Mouse (Mus musculus) MEL (cell line): ENCODE measurements around the gene Cyp2u1. TPM values are rescaled to one million over a fixed set of nuclear protein-coding genes. Genes with fewer than 3 reads are reported as not detected.

Experiments used
- DNase-seq: peaks from one replicate; pipeline ENCODE4 v3.0.0; 2011; ENCODE audit warnings: low read depth, low spot score
- H3K27ac ChIP-seq: 2 replicates; pipeline ENCODE4 v1.5.1; 2012; ENCODE audit warnings: low read depth, mild to moderate bottlenecking, control low read depth, low read length, moderate library complexity; ENCODE audit not compliant: control insufficient read depth
- H3K27me3 ChIP-seq, 2 experiments: fragments of 150-350 bp in 1 of 2; sonication (generic) in 1 of 2; 2 replicates each; pipeline ENCODE4 v1.6.1; 2012; ENCODE audit warnings: low read length in 2 of 2, mild to moderate bottlenecking in 2 of 2, improper control_type of control experiment in 1 of 2, moderate library complexity in 1 of 2; ENCODE audit not compliant: insufficient read depth in 2 of 2, control insufficient read depth in 1 of 2
- H3K36me3 ChIP-seq, 2 experiments: 2 replicates each; pipeline ENCODE4 v1.6.1; 2012 to 2014; ENCODE audit warnings: low read length in 2 of 2, improper control_type of control experiment in 1 of 2, inconsistent platforms in 1 of 2, mild to moderate bottlenecking in 1 of 2; ENCODE audit not compliant: insufficient read depth in 2 of 2, control insufficient read depth in 1 of 2
- H3K4me1 ChIP-seq, 2 experiments: fragments of 150-350 bp in 1 of 2; sonication (generic) in 1 of 2; 2 replicates each; pipeline ENCODE4 v1.6.1; 2012; ENCODE audit warnings: low read length in 2 of 2, improper control_type of control experiment in 1 of 2, mild to moderate bottlenecking in 1 of 2; ENCODE audit not compliant: insufficient read depth in 2 of 2, control insufficient read depth in 1 of 2
- H3K4me3 ChIP-seq, 2 experiments: fragments of 150-350 bp in 1 of 2; sonication (generic) in 1 of 2; 2 replicates each; pipeline ENCODE4 v1.5.1; 2012; ENCODE audit warnings: low read depth in 2 of 2, low read length in 2 of 2, mild to moderate bottlenecking in 2 of 2, moderate library complexity in 2 of 2, control low read depth in 1 of 2, improper control_type of control experiment in 1 of 2; ENCODE audit not compliant: control insufficient read depth in 1 of 2, insufficient read depth in 1 of 2
- H3K79me2 ChIP-seq: 2 replicates; pipeline ENCODE4 v1.6.1; 2012; ENCODE audit warnings: mild to moderate bottlenecking, low read length, moderate library complexity; ENCODE audit not compliant: control insufficient read depth, poor library complexity, insufficient read depth
- H3K9ac ChIP-seq: 2 replicates; pipeline ENCODE4 v1.6.1; 2012; ENCODE audit warnings: low read depth, mild to moderate bottlenecking, control low read depth, low read length, moderate library complexity; ENCODE audit not compliant: control insufficient read depth, poor library complexity, severe bottlenecking
- H3K9me3 ChIP-seq: fragments of 150-350 bp; sonication (generic); replicated peaks from 2 replicates; pipeline ENCODE4 v1.6.1; 2012; ENCODE audit warnings: mild to moderate bottlenecking, low read length, improper control_type of control experiment, moderate library complexity; ENCODE audit not compliant: insufficient read depth
- CHD1 ChIP-seq: IDR thresholded peaks from 2 replicates; pipeline ENCODE4 v1.6.1; 2012; ENCODE audit warnings: low read depth, mild to moderate bottlenecking, inconsistent platforms, low read length, improper control_type of control experiment
- CHD2 ChIP-seq: IDR thresholded peaks from 2 replicates; pipeline ENCODE4 v1.6.1; 2011; ENCODE audit warnings: low read length, improper control_type of control experiment
- E2F4 ChIP-seq: IDR thresholded peaks from 2 replicates; pipeline ENCODE4 v1.6.1; 2011; ENCODE audit warnings: low read depth, low read length, improper control_type of control experiment, borderline replicate concordance
- ELF1 ChIP-seq: IDR thresholded peaks from 2 replicates; pipeline ENCODE4 v1.6.1; 2014; ENCODE audit warnings: low read depth, mild to moderate bottlenecking, inconsistent platforms, low read length, improper control_type of control experiment, moderate library complexity
- ETS1 ChIP-seq: IDR thresholded peaks from 2 replicates; pipeline ENCODE4 v1.6.1; 2012; ENCODE audit warnings: low read depth, mild to moderate bottlenecking, inconsistent platforms, low read length, improper control_type of control experiment, moderate library complexity
- JUND ChIP-seq: IDR thresholded peaks from 2 replicates; pipeline ENCODE4 v1.6.1; 2011; ENCODE audit warnings: low read depth, mild to moderate bottlenecking, improper control_type of control experiment, low read length
- KAT2A ChIP-seq: conservative IDR thresholded peaks from 2 replicates; pipeline ENCODE4 v1.6.1; 2012; ENCODE audit warnings: low read depth, low read length, improper control_type of control experiment, inconsistent platforms
- MAFK ChIP-seq: IDR thresholded peaks from 2 replicates; pipeline ENCODE4 v1.6.1; 2011; ENCODE audit warnings: low read depth, mild to moderate bottlenecking, low read length, improper control_type of control experiment, borderline replicate concordance
- MAZ ChIP-seq: IDR thresholded peaks from 2 replicates; pipeline ENCODE4 v1.6.1; 2012; ENCODE audit warnings: low read depth, mild to moderate bottlenecking, inconsistent platforms, low read length, improper control_type of control experiment
- MEF2A ChIP-seq: IDR thresholded peaks from 2 replicates; pipeline ENCODE4 v1.6.1; 2014; ENCODE audit warnings: low read depth, mild to moderate bottlenecking, inconsistent platforms, low read length, improper control_type of control experiment; ENCODE audit not compliant: poor library complexity, insufficient replicate concordance, severe bottlenecking; ENCODE audit errors: extremely low read depth
- MXI1 ChIP-seq: IDR thresholded peaks from 2 replicates; pipeline ENCODE4 v1.6.1; 2011; ENCODE audit warnings: mild to moderate bottlenecking, low read depth, low read length, improper control_type of control experiment
- MYB ChIP-seq: IDR thresholded peaks from 2 replicates; pipeline ENCODE4 v1.6.1; 2011; ENCODE audit warnings: mild to moderate bottlenecking, low read depth, low read length, improper control_type of control experiment
- MYC ChIP-seq: IDR thresholded peaks from 2 replicates; pipeline ENCODE4 v1.6.1; 2011; ENCODE audit warnings: low read depth, mild to moderate bottlenecking, low read length, improper control_type of control experiment, moderate library complexity
- NELFE ChIP-seq: IDR thresholded peaks from 2 replicates; pipeline ENCODE4 v1.6.1; 2011; ENCODE audit warnings: low read depth, low read length, improper control_type of control experiment
- NRF1 ChIP-seq: IDR thresholded peaks from 2 replicates; pipeline ENCODE4 v1.6.1; 2014; ENCODE audit warnings: low read depth, mild to moderate bottlenecking, inconsistent platforms, low read length, improper control_type of control experiment, moderate library complexity; ENCODE audit not compliant: poor library complexity, insufficient read depth, severe bottlenecking
- POLR2A ChIP-seq, 2 experiments: IDR thresholded peaks; 2 replicates each; pipeline ENCODE4 v1.6.1; 2011 to 2012; ENCODE audit warnings: low read length in 2 of 2, mild to moderate bottlenecking in 2 of 2, control low read depth in 1 of 2, improper control_type of control experiment in 1 of 2, low read depth in 1 of 2, moderate library complexity in 1 of 2; ENCODE audit not compliant: control insufficient read depth in 1 of 2, insufficient read depth in 1 of 2, poor library complexity in 1 of 2
- RAD21 ChIP-seq: IDR thresholded peaks from 2 replicates; pipeline ENCODE4 v1.6.1; 2011; ENCODE audit warnings: mild to moderate bottlenecking, low read depth, low read length, improper control_type of control experiment
- RCOR1 ChIP-seq: IDR thresholded peaks from 2 replicates; pipeline ENCODE4 v1.6.1; 2012; ENCODE audit warnings: low read depth, mild to moderate bottlenecking, inconsistent platforms, low read length, improper control_type of control experiment
- SMC3 ChIP-seq: IDR thresholded peaks from 2 replicates; pipeline ENCODE4 v1.6.1; 2011; ENCODE audit warnings: low read depth, low read length, improper control_type of control experiment
- TAL1 ChIP-seq: IDR thresholded peaks from 2 replicates; pipeline ENCODE4 v1.6.1; 2012; ENCODE audit warnings: mild to moderate bottlenecking, inconsistent platforms, low read length, moderate library complexity, mixed read lengths
- TBP ChIP-seq: IDR thresholded peaks from 2 replicates; pipeline ENCODE4 v1.8.0; 2011; ENCODE audit warnings: low read depth, low read length, improper control_type of control experiment
- TCF12 ChIP-seq: IDR thresholded peaks from 2 replicates; pipeline ENCODE4 v1.6.1; 2014; ENCODE audit warnings: low read depth, mild to moderate bottlenecking, inconsistent platforms, low read length, improper control_type of control experiment, moderate library complexity
- USF1 ChIP-seq: IDR thresholded peaks from 2 replicates; pipeline ENCODE4 v1.6.1; 2014; ENCODE audit warnings: low read depth, mild to moderate bottlenecking, inconsistent platforms, low read length, improper control_type of control experiment, moderate library complexity
- USF2 ChIP-seq, 2 experiments: IDR thresholded peaks; 2 replicates each; pipeline ENCODE4 v1.6.1; 2011 to 2012; ENCODE audit warnings: improper control_type of control experiment in 2 of 2, low read length in 2 of 2, borderline replicate concordance in 1 of 2, inconsistent platforms in 1 of 2, low read depth in 1 of 2, mild to moderate bottlenecking in 1 of 2; ENCODE audit not compliant: insufficient read depth in 1 of 2
- ZC3H11A ChIP-seq: IDR thresholded peaks from 2 replicates; pipeline ENCODE4 v1.6.1; 2012; ENCODE audit warnings: low read depth, mild to moderate bottlenecking, inconsistent platforms, low read length, improper control_type of control experiment
- ZKSCAN1 ChIP-seq: IDR thresholded peaks from 2 replicates; pipeline ENCODE4 v1.6.1; 2012; ENCODE audit warnings: low read depth, mild to moderate bottlenecking, inconsistent platforms, low read length, improper control_type of control experiment, moderate library complexity
- polyA plus RNA-seq, 2 experiments: library from polyadenylated mRNA; stranded (reverse) in 1 of 2; unstranded in 1 of 2; fragments of >175 nt in 1 of 2; fragments of >200 nt in 1 of 2; gene quantifications; 2 replicates each; pipeline versions ENCODE4 v1.2.1 to v1.2.4; 2012; ENCODE audit warnings: low replicate concordance in 2 of 2, low read depth in 1 of 2; ENCODE audit not compliant: insufficient read length in 2 of 2, insufficient read depth in 1 of 2, missing spikeins in 1 of 2
- total RNA-seq: library from RNA; depleted of rRNA; stranded (reverse); fragments of 300-350 nt; gene quantifications from 2 replicates; pipeline ENCODE4 v1.2.3, GENCODE M21; 2012

Gene Cyp2u1
- total and polyA plus RNA-seq, 3 experiments: 3.6 to 4.5 TPM; not detected in 1

DNA sequence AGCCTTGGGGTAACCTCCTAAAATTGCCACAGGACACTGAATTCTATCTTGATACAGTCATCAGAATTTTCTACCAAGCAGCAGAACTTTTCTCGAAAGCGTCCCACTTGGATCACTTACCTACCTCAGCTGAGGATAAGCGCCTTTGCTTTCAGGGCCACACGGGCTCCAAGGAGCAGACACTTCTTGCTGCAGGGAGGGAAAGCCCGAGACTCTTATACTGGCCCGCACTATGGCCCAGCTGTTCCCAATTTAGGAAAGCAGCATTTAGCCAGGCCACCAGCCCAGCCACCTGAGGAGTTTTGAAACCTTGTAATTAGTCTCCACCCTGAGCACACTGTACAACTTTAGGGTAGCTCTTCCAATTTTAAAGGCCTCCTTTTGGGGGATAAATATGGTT lies 40.3 kb upstream of the Cyp2u1 start:
- H3K4me3 ChIP-seq: no peak overlapping the region
- DNase-seq: no peak
- no peak overlapping the region for H3K27ac ChIP-seq
- H3K9ac ChIP-seq: no peak overlapping the region
- no peaks in the 10 kb centered on the region for H3K4me1 ChIP-seq
- peaks cover 0 to 2% of the 10 kb centered on the region in 2 experiments; a peak in 1 of 4 replicates for H3K27me3 ChIP-seq
- H3K36me3 ChIP-seq: no peaks in the 10 kb centered on the region
- no peaks in the 10 kb centered on the region for H3K79me2 ChIP-seq
- TF ChIP-seq TCF12 (no peak), ZC3H11A (no peak), ZKSCAN1 (no peak), E2F4 (no peak), KAT2A (no peak), MEF2A (no peak), JUND (no peak), CHD1 (no peak), RAD21 (no peak), MYB (no peak), TBP (no peak), TAL1 (no peak), MYC (no peak), USF1 (no peak), CHD2 (no peak), MAZ (no peak), NRF1 (no peak)
- TF ChIP-seq, all 39 proteins: peak for 0
- H3K9me3 ChIP-seq: no peaks in the 10 kb centered on the region

DNA sequence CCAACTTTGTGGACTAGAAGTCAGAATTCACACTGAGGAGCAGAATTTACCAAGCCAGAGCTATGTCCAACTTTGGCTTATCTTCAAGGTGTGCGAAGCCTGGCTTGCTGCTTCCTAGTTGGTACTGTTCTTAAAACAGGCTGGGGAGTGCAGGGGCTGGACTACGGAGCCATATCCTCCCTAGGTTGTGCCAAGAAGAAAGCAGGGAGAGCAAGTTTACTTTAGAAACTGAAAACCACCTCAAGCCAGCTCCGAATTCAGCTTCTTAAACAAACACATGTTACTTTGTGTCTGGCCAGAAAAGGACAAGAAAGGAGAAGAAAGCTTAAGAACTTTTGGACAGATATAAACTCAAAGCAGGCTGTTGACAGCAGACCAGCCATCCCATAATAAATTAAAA lies 37.9 kb upstream of the Cyp2u1 start:
- DNase-seq: no peak
- H3K27ac ChIP-seq: no peak overlapping the region
- H3K27me3 ChIP-seq: peaks cover 0 to 2% of the 10 kb centered on the region in 2 experiments; a peak in 1 of 4 replicates
- no peaks in the 10 kb centered on the region for H3K9me3 ChIP-seq
- H3K4me3 ChIP-seq: no peak overlapping the region
- H3K79me2 ChIP-seq: no peaks in the 10 kb centered on the region
- no peaks in the 10 kb centered on the region for H3K4me1 ChIP-seq
- TF ChIP-seq NELFE (no peak), SMC3 (no peak), ELF1 (no peak), CHD1 (no peak), KAT2A (no peak), MAFK (no peak), MXI1 (no peak), USF1 (no peak), RCOR1 (no peak), MAZ (no peak), POLR2A (IDR thresholded peaks at IDR 0.05; ENCODE audit: control insufficient read depth in 1 of 2, insufficient read depth in 1 of 2, low read depth in 1 of 2, low read length in 2 of 2, poor library complexity in 1 of 2) (no peak), ETS1 (no peak), USF2 (IDR thresholded peaks at IDR 0.05; ENCODE audit: borderline replicate concordance in 1 of 2, insufficient read depth in 1 of 2, low read depth in 1 of 2, low read length in 2 of 2) (no peak), ZC3H11A (no peak)
- H3K9ac ChIP-seq: no peak overlapping the region
- H3K36me3 ChIP-seq: no peaks in the 10 kb centered on the region
